Mouse (Mus musculus) large intestine, adult 2 months (tissue): ENCODE results near the gene Rhbdd1. TPM values are rescaled to one million over a fixed set of nuclear protein-coding genes. Genes with fewer than 3 reads are reported as not detected.

Experiments
- DNase-seq: peaks from one replicate; pipeline ENCODE4 v3.0.0-alpha.2; 2012; ENCODE audit warnings: low read depth, low spot score
- WGBS: fragments of 180-500 bp; shearing (Covaris S2); methylation state at CpG from one replicate; pipeline ENCODE4 v1.1.7; 2018; 5-methylcytosine and 5-hydroxymethylcytosine counted together
- polyA plus RNA-seq: library from polyadenylated mRNA; depleted of rRNA; stranded (reverse); fragments of >200 nt; gene quantifications from 2 replicates; pipeline ENCODE4 v1.2.3, GENCODE M21; 2012; rRNA removed

Gene Rhbdd1
- polyA plus RNA-seq: 7.8 and 12.1 TPM in 2 replicates

DNA sequence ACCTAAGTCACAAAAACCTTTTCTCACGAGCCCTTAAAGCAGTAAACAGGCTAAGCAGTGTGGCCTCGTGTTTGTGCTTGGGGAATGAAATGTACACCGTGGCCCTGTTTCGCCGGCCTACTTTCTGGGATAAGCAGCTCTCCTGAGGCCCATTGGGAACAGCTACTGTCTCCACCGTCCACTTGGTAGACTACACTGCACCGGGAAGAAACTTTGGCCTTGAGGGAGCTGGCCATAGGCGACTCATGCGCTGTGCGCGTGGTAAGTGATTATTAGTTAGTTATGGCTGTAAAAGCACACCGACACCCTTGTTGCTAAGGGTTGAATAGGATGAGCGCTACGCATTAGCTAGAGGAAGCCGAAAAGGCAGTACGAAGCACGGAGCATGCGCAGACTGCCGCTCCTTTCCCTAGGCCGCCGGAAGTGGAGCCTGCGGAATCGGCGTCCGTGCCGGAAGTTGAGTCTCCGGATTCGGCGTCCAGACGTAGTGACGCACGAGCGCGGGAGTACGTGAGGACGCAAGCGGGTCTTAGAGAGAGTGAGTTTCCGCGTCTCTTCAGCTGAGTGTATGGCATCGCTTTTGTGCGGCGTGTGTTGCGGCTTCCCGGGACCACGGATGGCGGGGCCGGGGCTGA lies at the start of gene Rhbdd1:
Gene Rhbdd1, plus strand, starts transcription at position 342 of the 635 bp plus-strand sequence.
- DNase-seq: peak; percentile 95
- WGBS: 5% methylated on average over 47 of the region's 47 CpGs

DNA sequence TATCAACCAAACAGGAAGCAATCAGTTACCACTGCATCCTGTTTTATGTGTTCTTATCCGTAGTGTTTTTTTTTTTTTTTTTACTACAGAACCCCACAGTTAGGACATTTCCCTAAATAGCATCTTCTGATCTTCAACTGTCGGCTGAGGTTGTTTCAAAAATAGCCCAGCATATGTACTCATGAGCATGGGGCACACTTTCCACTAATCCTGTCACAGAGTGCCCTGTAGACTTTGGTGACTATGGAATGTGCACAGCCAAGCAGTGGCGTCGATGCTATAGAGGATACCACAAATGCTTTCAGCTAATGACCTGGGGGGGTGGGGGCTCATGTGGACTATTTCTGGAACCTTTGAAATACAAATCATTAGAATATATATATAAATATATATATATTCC lies 48.7 kb upstream of the Rhbdd1 start:
- 71% methylated on average over 4 of the region's 4 CpGs for WGBS
- DNase-seq: no peak

DNA sequence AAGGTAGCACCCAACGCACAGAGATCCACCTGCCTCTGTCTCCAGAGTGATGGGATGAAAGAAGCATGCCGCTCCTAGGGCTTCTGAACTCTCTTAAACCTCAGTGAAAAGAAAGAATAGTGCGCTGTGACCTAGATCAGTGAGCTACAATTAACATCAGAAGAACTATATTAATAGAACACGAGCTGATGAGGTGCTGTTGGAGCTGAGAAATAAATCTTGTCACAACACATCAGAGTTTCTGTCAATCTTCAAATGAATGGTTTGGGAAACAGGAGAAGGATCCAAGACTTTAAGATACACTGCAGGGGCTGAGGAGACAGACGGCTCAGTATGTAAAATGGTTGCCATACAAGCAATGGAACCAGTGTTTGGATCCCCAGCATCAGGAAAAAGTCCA lies 44.0 kb upstream of the Rhbdd1 start:
- 94% methylated on average over 5 of the region's 5 CpGs for WGBS
- no peak for DNase-seq

DNA sequence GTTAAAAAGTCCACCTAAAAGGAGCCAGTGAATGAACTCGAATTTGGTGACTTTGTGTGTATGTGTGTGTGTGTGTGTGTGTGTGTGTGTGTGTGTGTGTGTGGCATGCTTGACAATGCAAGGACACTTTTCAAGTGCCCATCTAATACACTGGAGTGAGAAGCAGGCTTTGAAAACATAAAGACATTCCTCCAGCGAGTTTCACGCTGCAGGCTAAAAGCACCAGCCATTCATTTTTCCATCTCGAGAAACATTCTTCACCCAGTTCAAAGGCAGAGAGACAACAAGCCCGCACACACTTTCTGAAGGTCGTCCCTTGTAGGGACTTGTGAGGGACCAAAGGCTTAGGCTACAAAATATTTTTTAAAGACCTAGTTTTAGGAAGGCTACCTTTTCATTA lies 42.7 kb upstream of the Rhbdd1 start:
- no peak for DNase-seq
- WGBS: 53% methylated on average over 6 of the region's 6 CpGs

DNA sequence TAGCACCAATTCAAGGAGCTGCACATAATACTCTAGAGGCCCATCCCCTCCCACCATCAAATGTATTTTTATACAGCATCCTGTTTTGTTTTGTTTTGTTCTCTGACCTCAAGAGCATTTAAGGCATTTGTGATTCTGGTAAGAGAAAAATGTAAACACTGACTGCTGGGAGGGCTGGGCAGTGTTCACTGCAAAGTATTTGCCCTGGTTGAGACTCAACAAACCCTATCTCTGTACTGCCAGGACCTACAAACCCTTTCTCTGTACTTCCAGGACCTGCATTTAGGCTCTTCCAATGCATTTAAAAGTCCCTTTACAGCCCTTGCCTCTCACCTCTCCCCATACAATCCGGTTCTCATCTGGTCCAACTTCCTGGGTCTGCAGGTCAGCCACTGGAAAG lies 41.9 kb upstream of the Rhbdd1 start:
- 8% methylated on average over 1 of the region's 1 CpGs for WGBS
- no peak for DNase-seq

DNA sequence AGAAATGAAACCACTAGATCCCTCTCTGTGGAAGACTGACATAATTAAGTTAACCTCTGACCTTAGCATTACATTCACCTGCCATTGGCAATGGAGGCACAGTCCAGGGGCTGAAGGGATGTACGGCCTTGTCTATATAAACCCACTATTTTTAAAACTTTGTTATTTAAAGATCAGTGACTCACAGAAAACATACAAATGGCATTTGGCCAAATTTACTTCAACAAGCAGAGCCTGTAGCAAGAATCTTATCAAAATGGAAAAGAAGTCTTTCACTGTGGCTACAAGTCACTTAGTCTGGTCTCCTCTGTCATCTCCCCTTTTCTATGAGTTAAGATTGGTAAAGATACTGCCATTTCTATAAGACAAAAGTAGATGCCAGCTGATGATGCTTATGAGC lies 36.5 kb upstream of the Rhbdd1 start:
- DNase-seq: no peak
- whole genome bisulfite sequencing: 46% methylated on average over 1 of the region's 1 CpGs

DNA sequence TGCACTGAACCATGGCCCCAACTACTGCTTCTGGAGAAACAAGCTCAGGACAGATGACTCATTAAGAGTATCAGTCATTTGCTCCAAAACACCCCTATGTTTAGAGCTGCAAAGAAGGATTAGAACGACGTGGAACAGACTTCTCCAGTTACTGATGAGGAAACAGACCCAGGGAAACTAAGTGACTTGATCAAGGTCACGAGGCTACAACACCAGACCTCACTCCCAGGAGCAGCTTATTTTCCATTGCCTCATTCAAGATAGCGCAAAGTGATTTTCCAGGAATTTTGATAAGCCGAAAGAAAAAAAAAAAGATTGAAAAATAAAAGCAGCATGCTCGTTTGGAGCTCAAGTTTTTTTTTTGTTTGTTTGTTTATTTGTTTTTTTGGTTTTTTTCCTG lies 34.4 kb upstream of the Rhbdd1 start:
- WGBS: 75% methylated on average over 6 of the region's 6 CpGs
- DNase-seq: no peak

DNA sequence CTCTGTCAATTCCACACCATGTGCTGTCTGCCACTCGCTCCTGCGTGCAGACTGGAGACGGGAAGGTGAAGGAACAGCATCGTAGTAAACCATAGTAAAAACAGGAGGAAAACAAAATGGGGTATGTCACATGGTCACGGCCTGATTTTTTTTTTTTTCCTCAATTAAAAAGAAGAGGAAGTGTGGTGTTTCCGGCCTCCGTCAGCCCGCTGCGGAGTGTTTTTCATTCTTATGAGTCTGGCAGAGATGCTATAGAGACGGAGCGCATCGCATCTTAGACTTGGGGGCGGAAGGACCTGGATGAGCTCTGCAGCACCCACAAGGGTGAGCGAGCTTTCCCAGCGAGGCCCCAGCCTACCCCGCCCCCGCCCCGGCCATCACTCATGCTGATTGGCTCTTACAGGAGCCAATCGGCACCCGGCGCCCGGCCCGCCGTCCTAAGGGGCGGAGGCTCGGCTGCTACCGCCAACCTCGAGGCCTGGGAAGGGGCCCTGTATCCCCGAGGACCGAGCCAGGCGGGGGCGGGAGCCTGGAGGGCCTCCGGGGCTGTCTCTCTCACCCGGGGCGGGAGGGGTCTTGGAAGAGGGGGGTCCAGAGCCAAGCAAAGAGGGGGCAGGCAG lies 33.1 kb upstream of the Rhbdd1 start:
- peak; percentile 55 for DNase-seq

DNA sequence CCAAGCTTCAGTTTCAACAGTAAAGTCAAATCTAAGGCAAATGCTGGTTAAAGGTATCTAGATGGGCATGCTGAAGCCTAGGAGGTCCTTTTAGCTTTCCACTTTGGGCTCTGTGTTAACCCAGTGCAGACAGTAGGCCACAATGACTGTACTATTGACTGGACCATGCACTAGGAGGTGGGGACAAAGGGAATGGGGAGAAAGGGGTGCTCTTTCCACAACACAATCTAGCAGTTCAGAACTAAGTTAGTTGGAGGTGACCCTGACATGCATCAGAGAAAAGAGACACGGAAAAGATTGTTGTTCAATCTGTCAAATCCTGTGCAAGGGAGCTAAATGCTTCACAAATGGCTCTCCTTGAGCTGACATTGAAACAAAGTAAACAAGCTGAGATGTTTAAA lies 32.4 kb upstream of the Rhbdd1 start:
- DNase-seq: no peak
- WGBS: 68% methylated on average over 1 of the region's 1 CpGs

More for the DNA sequence above, 33.1 kb upstream of the Rhbdd1 start:
- 3% methylated on average over 35 of the region's 35 CpGs for WGBS

DNA sequence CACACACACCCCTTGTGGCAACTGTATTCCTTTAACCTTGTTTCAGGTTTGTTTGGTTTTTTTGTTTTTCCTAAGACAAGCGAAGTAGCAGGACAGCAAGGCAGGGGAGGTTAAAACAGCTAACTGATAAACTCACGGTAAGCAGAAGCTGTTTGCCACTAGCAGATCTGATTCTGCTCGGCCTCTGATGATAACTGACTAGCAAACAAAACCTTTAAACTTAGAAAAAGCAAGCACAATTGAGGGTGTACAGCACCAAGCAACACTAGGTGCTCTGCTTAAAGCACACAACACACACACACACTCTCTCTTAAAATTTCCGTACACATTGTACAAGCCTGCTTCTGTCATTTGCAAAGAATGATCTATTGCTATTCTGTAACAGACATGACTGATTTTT lies 31.8 kb upstream of the Rhbdd1 start:
- no peak for DNase-seq
- 48% methylated on average over 4 of the region's 4 CpGs for WGBS

DNA sequence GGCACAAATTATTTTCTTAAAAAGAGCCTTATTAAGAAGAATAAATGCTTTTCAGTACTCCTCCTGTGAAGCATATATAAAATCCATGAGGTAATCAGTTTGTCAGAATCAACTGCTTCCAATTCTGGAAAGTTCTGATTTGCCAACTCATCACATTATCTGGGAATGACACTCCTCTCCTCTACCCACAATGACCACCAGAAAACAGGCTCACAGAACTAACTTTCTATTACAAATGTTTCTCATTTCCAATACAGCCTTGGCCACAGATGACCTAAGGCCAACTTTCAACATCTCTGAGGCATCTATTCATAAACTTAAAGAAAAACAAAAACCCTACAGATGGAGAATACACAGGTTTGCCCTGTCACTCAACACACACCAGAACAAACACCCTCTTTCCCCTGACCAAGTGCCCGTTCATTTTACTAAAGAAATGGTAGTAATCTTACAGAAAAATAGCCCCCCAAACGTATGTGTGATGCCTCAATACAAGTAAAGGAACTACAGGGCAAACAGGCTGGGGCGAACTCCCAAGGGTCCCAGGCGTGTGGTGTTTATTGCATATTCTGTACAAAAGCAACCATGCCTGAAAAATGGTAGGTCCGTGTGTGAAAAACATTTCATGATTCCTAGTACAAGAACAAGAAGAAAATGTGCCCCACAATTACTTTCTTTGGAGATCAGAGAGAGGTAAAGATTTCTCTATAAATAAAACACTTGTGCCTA lies 30.6 kb upstream of the Rhbdd1 start:
- no peak for DNase-seq
- WGBS: 56% methylated on average over 5 of the region's 5 CpGs

DNA sequence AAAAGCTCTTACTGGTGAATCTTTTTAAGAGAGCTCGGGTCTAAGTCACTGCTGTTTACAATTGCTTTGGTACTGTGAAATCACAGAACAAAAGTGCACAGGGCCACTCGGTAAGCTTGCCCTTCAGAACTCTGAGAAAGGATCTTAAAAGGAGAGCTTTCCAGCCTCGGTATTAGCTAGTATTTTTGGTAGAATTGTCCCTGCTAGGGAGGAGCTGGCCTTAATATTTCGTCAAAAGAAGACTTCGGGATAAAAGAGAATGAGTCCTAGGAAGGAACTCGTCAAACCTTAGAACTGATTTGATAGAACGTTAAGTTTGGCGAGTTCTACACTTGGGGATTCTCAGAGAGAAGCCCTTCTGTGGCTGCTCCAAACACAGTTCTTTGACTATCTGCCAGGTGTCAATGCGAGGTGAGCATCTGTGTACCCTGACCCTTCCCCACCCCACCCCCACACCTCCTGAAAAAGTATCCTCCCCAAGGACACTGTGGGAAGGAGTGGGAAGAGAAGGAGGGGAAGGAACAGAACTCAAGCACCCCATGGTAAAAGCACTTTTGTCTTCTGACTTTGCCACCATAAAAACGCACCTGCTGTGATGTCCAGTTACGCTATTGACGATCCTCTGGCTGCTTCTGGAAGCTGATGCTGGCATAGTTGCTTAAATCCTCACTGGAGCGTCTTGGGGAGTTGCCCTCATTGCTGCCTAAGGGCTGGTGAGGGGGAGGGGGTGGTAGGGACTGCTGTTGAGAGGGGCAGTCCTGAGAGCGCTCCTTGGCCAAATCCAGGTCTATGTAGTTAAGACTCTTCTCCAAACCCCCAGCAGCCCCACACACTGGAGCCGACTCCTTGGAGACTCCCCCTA lies 29.8 kb upstream of the Rhbdd1 start:
- DNase-seq: no peak
- WGBS: 44% methylated on average over 15 of the region's 15 CpGs

DNA sequence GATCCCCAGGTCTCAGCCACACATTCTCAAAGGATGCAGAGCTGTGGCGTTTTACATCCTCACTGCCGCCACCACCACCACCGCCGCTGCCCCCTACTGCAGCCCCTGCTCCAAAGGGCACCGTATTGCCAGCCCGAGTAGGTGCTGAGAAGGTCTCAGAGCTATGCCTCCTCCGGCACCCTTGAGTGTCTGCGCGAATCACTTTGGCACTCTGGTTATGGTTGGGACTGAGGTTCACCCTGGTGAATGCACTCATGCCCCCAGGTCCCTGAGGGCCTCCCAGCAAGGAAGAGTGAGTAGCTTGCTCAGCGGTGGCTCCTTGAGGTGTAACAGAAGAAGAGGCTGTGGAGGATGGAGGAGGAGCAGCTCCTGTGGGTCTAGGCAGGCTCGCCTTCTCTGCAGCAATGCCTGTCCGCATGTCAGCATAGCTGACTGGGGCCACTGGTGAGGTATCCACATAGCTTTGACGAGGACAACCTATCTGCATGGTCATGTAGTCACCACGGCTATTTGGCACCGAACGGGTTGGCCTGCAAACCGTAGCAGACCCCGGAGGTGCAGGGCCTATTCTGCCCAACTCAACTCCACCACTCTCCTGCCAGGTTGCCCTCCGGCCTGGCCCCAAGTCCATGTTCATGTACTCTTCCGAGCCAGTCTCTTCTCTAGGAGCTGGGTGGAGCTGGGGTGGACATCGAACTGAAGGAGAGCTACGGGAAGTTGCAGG lies 29.0 kb upstream of the Rhbdd1 start:
- no peak for DNase-seq
- WGBS: 73% methylated on average over 22 of the region's 22 CpGs

DNA sequence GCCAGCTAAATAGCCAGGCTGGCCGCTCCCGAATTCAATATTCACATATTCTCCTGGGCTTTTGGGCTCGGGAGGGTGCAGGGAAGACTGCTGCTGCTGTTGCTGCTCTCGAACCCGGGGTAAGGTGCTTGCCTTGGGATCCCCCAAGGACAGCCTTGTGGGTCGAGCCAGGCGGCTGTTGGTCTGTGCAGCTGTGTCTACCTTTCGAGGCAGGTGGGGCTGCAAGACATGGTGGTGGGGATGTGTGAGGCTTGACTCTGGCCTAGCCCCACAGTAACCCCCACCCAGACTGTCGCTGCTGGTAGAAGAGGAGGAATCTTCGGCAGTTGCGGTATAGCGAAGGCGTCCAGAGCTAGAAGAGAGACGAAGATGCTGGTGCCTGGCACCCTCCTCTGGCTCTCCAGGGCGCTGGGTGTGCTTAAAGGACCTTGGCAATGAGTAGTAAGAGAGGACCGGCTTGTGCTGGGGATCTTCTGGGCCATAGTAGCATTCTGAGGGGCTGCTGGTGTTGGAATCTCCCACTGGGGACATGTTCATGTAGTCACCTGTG lies 28.4 kb upstream of the Rhbdd1 start:
- no peak for DNase-seq
- 88% methylated on average over 16 of the region's 16 CpGs for WGBS

DNA sequence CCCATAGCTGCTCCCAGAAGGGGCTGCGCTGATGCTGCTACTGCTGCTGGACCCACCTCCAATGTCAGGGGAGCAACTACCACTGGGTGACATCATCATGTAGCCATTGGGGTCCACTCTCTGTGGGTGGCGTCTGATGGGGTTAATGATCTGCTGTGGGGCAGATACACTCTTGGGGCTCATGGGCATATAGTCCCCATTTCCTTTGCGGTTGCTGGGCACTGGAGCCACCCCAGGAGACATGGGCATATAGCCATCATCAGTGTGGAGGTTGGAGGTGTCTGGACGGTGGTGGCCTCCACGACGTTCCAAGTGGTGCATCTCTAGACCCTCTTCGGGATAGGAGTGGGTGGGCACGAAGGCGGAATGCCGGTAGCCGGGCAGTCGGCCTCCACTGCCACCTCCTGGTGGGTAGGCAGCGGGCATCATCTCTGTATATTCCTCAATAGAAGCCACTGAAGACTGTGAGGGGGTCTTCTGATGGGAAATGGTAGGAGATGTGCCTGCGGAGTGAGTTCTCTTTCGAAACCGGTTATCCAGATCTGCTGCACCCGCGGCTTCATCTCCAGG lies 27.7 kb upstream of the Rhbdd1 start:
- DNase-seq: no peak
- WGBS: 92% methylated on average over 18 of the region's 18 CpGs

DNA sequence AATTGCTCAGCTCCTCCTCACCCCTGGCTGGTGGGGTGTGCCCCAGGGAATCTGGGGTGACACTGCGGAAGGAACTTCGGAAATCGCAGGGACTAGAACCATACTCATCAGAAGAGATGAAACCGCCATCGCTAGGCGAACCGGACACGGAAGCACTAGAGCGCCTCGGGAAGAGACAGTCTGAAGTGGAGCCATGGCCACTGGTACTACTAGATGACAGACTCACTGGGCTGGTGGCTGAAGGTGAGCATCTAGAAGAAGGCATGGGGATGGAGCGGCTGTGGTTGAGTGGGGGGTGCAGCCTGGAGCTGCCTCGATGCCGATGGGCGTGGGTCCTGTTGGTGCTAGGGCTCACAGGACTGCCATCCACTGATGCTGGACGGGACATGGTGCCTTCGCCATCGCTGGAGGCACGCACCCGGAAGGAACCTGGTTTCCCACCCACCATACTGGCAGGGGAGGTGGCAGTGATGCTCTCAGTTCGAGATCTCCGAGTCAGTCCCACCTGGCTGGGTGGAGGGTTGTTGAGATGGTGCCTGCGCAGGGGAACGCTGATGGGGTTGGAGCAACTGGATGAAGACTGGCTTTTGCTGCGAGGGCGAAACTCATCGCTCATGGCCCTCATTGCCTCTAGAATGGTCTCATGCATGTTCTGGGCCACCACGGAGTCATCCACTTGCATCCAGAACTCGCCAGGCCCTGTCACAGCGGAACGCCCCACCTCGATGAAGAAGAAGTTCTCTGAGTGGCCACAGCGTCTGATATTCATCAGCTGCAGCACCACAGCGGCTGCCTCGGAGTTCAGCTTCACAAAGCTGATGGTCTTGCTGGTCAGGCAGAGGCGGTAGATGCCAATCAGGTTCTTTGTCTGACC lies 26.9 kb upstream of the Rhbdd1 start:
- no peak for DNase-seq
- 76% methylated on average over 35 of the region's 35 CpGs for WGBS

DNA sequence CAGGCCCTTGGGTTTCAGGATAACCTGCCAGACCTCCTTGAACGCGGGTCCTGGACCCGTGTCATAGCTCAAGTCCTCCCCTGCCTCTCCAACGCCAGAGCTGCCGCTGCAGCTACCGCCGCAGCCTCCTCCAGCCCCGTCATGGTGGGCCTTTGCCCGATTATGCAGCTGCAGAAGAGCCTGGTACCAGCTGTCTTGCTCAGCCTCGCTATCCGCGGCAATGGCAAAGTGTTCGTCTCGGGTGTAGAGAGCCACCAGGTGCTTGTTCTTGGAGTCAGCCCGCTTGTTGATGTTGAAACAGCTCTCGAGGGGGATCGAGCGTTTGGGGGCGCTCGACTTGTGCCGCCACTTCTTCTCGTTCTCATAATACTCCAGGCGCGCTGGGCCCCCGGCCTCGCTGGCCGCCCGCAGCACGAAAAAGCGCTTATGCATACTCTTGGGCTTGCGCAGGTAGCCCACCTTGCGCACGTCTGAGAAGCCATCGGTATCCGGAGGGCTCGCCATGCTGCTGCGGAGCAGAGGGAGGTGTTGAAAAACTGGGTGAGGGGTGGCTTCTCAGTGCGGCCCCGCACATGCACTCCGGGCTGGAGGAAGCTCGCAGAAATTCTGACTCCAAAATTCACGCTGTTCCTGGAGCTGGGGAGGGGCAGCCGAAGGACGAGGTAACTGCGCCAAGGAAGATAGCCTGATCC lies 26.1 kb upstream of the Rhbdd1 start:
- 2% methylated on average over 45 of the region's 45 CpGs for WGBS

More for the DNA sequence above, 26.1 kb upstream of the Rhbdd1 start:
- DNase-seq: no peak
